Mouse (Mus musculus) bone marrow macrophage, adult 2 months (primary cell): ENCODE results near the gene Msx3.

Experiments used
- CTCF ChIP-seq: IDR thresholded peaks from 2 replicates; pipeline ENCODE4 v1.5.1; 2012; ENCODE audit warnings: low read depth, mild to moderate bottlenecking, low read length, moderate library complexity
- POLR2A ChIP-seq: IDR thresholded peaks from 2 replicates; pipeline ENCODE4 v1.6.1; 2012; ENCODE audit warnings: mild to moderate bottlenecking, low read depth, low read length, borderline replicate concordance

GRCm38 (mm10) chr7:140070042-140070711, 21.3 kb upstream of the Msx3 start:
- TF ChIP-seq CTCF (no peak), POLR2A (no peak)
